Mouse (Mus musculus) cerebellum, postnatal 10 days (tissue): ENCODE measurements around the gene Prl6a1.

Source experiments
- DNase-seq, 2 experiments: peaks; one replicate each; pipeline ENCODE4 v3.0.0; 2021; ENCODE audit warnings: mixed read lengths in 2 of 2

Gene Prl6a1

DNA sequence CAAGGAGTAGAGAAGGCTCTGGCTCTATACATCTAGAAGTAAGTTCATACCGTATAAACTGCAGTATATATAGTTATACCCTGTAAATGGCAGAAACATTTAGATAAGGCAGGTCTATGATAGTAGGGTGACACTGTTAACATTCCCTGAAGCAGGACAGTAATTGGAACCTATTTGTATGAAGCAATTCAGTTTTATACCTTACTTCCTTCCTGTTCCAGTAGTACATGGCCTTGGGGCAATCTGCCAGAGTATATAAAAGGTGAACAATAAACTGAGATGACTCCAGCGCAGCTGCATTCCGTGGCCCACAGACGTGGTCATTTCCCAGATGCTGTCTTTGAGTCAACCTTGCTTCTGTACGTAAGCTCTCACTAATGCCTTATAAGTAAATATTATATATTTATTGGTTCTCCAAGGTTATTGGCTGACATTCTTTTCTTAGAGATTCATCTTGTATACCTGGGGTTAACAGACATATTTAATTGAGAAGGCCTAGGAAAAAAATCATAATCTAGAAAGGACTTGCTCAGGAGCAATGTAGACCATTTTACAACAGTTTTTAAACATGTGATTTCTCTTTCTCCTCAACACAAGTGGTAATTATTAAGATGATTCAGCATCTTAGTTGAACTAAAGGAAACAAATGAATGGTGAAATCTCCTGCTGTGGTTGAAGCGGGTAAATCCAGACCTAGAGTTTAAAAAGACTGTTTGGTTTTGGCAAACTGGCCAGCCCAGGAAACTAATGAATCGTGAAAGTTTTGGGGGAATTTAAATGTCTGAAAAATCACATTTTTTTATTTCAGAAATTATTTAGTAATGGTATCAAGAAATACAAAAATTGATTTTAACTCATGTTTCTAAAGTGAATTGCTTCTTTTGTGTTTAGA lies at the start of gene Prl6a1:
Gene Prl6a1 (plus strand): TSS at position 294 of the 892 bp plus-strand sequence.
- DNase-seq, result no peak

- no peak for DNase-seq
Measured at GRCm38 (mm10) chr13:27334989-27335388, 22.6 kb downstream of the Prl6a1 start.

DNA sequence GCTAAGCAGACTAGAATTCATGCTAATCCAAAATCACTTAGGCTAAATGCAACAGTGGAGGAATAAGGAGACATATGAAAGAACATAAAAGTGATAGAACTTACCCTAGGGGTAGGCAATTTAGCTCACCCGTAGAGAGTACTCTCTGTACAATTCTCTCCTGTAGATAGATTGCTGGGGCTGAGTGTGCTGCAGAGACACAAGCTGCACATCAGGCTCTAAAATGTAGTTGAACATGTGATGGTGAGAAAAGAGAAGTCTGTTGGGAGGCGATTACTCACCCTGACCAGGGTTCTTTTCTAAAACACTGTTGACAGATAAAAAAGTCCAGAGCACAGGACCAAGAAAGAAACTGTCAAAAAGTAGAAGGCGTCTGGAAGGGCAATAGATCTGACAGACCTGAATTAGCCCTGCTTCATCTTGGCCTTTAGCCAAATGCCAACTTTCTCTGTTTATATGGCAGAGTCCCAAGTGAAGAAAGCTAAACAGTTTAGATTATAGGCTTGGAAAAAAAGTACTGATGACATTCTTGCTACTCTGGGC lies 30.4 kb downstream of the Prl6a1 start:
- peak in 1 of 2 experiments; percentile 4 for DNase-seq

DNA sequence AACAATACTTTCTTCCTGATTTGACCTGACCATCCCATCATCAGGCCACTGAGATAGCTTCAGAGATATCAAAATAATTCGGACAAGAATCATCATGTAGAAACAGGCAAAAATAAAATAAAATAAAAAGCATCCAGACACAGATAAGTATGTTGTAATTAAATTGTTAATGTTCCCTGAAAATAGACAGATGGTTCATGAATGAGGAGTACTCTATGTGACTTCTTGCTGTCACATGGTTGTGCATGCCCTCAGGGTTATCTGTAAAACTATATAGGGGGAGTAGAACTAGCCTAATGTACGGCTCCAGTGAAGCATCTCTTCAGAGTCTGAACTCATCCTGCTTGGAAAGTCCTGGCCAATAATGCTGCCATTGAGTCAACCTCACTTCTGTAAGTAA lies 32.9 kb downstream of the Prl6a1 start, which contains the start of gene Prl8a2:
Gene Prl8a2 (plus strand): TSS at position 301 of the 400 bp plus-strand sequence.
- DNase-seq, result no peak
